Mouse (Mus musculus) heart, embryonic 13.5 days (tissue): ENCODE results near the gene Klhl5. TPM values are rescaled to one million over a fixed set of nuclear protein-coding genes. Genes with fewer than 3 reads are reported as not detected.

Experiments
- ATAC-seq: fragments of 200-750 bp; cut with Nextera tagmentation; 2 replicates; pipeline ENCODE4 v1.8.0; 2017; ENCODE audit warnings: moderate TSS enrichment; ENCODE audit not compliant: insufficient number of reproducible peaks, low FRiP score, low TSS enrichment; ENCODE audit errors: extremely low read depth
- H3K27ac ChIP-seq: fragments of 300-500 bp; sonication (generic); replicated peaks from 2 replicates; pipeline ENCODE4 v1.5.1; 2015; ENCODE audit warnings: moderate library complexity, mild to moderate bottlenecking, inconsistent platforms
- H3K27me3 ChIP-seq: fragments of 300-500 bp; sonication (generic); replicated peaks from 2 replicates; pipeline ENCODE4 v1.6.1; 2015; ENCODE audit warnings: mild to moderate bottlenecking, inconsistent platforms
- H3K36me3 ChIP-seq: fragments of 300-500 bp; sonication (generic); 2 replicates; pipeline ENCODE4 v1.6.1; 2015; ENCODE audit warnings: mild to moderate bottlenecking, inconsistent platforms
- H3K4me1 ChIP-seq: fragments of 300-500 bp; sonication (generic); 2 replicates; pipeline ENCODE4 v1.6.1; 2015; ENCODE audit warnings: inconsistent platforms
- H3K4me2 ChIP-seq: fragments of 300-500 bp; sonication (generic); 2 replicates; pipeline ENCODE4 v1.6.1; 2015; ENCODE audit warnings: inconsistent platforms, mild to moderate bottlenecking, moderate library complexity
- H3K4me3 ChIP-seq: fragments of 300-500 bp; sonication (generic); 2 replicates; pipeline ENCODE4 v1.5.1; 2015; ENCODE audit warnings: moderate library complexity, mild to moderate bottlenecking, inconsistent platforms
- H3K9ac ChIP-seq: fragments of 300-500 bp; sonication (generic); 2 replicates; pipeline ENCODE4 v1.6.1; 2015; ENCODE audit warnings: inconsistent platforms, mild to moderate bottlenecking, moderate library complexity
- H3K9me3 ChIP-seq: fragments of 300-500 bp; sonication (generic); 2 replicates; pipeline ENCODE4 v1.6.1; 2016; ENCODE audit warnings: inconsistent platforms
- WGBS: fragments of 180-500 bp; shearing (Covaris S2); methylation state at CpG from one replicate; pipeline ENCODE4 v1.1.7; 2015; ENCODE audit warnings: mixed read lengths; 5-methylcytosine and 5-hydroxymethylcytosine counted together
- polyA plus RNA-seq: library from polyadenylated mRNA; unstranded; fragments of >200 nt; fragmentation: Nextera tagmentation; extraction: Ambion mirVana; gene quantifications from 2 replicates; pipeline ENCODE4 v1.2.1, GENCODE M21; 2015

The Klhl5 gene
- polyA plus RNA-seq, 1 experiment from 2014 or later, result 12.3 TPM

GRCm38 (mm10) chr5:65149706-65150105 is 42.4 kb downstream of the Klhl5 start:
- no peaks in the 10 kb centered on the region for H3K9me3 ChIP-seq
- H3K27ac ChIP-seq, result no peak overlapping the region
- H3K27me3 ChIP-seq, result no peaks in the 10 kb centered on the region
- WGBS, result 90% methylated on average over 6 of the region's 6 CpGs
- H3K9ac ChIP-seq, result no peak overlapping the region
- no peak overlapping the region for H3K4me3 ChIP-seq
- peaks cover 7% of the 10 kb centered on the region for H3K4me1 ChIP-seq
- no peak for ATAC-seq
- H3K36me3 ChIP-seq, result peaks cover 61% of the 10 kb centered on the region
- H3K4me2 ChIP-seq, result no peak overlapping the region

- Histone ChIP-seq H3K4me1 (peaks cover 7% of the 10 kb centered on the region), H3K4me2 (no peak overlapping the region), H3K9ac (no peak overlapping the region), H3K27ac (no peak overlapping the region), H3K27me3 (no peaks in the 10 kb centered on the region), H3K9me3 (no peaks in the 10 kb centered on the region), H3K4me3 (no peak overlapping the region), H3K36me3 (peaks cover 54% of the 10 kb centered on the region)
- no peak for ATAC-seq
- WGBS, result 75% methylated on average over 8 of the region's 8 CpGs
Observed at GRCm38 (mm10) chr5:65150376-65150955, 43.1 kb downstream of the Klhl5 start.

DNA sequence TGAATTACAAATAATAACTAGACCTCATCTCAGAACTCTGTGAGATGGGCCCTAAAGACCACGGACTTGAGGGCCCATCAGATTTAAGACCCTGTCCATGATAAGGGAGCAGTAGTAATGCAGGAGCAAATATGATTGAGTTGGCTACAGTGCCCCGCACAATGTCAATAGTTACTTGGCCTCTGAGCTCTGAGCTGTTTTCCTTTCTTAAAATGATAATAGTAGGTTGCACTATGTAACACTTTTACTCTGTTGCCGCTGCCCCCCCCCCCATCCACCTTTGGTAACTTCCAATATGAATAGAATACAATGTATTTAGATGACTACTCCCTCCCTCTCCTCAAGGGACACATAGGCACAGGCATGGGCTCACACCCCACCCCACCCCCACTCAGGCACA is 43.9 kb downstream of the Klhl5 start:
- H3K9ac ChIP-seq, result no peak overlapping the region; the same call in 1 of the 2 replicates
- H3K9me3 ChIP-seq, result no peaks in the 10 kb centered on the region
- no peak overlapping the region for H3K4me3 ChIP-seq
- H3K4me2 ChIP-seq, result no peak overlapping the region
- WGBS, result 86% methylated on average over 3 of the region's 3 CpGs
- H3K4me1 ChIP-seq, result peaks cover 7% of the 10 kb centered on the region
- no peak for ATAC-seq
- no peak overlapping the region for H3K27ac ChIP-seq
- H3K36me3 ChIP-seq, result peaks cover 59% of the 10 kb centered on the region
- no peaks in the 10 kb centered on the region for H3K27me3 ChIP-seq

DNA sequence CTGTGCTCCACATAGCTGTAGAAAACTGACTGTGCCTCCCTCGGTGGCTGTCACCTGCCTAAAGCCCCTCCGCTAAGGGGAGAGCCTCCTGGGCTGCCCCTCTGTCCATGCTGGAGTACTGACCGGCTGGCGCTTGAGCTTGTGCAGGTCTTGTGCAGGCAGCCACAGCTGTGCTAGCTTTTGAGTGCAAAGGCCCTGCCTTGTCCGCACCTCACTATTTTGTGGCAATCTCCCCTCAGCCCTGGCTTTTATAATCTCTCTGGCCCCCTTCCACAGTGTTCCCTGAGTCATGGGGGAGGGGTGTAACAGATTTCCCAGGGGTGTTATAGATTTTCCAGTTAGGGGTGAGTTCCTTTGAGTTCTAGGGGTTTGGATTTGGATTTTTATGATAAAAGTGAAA is 44.4 kb downstream of the Klhl5 start:
- Histone ChIP-seq H3K4me3 (no peak overlapping the region), H3K36me3 (peaks cover 61% of the 10 kb centered on the region), H3K27ac (no peak overlapping the region), H3K4me2 (no peak overlapping the region), H3K4me1 (peaks cover 7% of the 10 kb centered on the region), H3K9ac (no peak overlapping the region; the same call in 1 of the 2 replicates), H3K27me3 (no peaks in the 10 kb centered on the region), H3K9me3 (0 out of 2 replicates have a peak, but pooled peaks cover under 1% of the 10 kb centered on the region)
- ATAC-seq, result no peak
- WGBS, result 55% methylated on average over 5 of the region's 5 CpGs

- no peaks in the 10 kb centered on the region for H3K27me3 ChIP-seq
- H3K36me3 ChIP-seq, result peaks cover 46% of the 10 kb centered on the region
- 79% methylated on average over 6 of the region's 6 CpGs for WGBS
- no peak overlapping the region for H3K9ac ChIP-seq
- ATAC-seq, result no peak
- 0 out of 2 replicates have a peak, but pooled peaks cover 3% of the 10 kb centered on the region for H3K9me3 ChIP-seq
- peaks cover 7% of the 10 kb centered on the region for H3K4me1 ChIP-seq
- no peak overlapping the region for H3K4me2 ChIP-seq
- H3K27ac ChIP-seq, result no peak overlapping the region
- H3K4me3 ChIP-seq, result no peak overlapping the region
Observed at GRCm38 (mm10) chr5:65154287-65154686, 46.9 kb downstream of the Klhl5 start.

DNA sequence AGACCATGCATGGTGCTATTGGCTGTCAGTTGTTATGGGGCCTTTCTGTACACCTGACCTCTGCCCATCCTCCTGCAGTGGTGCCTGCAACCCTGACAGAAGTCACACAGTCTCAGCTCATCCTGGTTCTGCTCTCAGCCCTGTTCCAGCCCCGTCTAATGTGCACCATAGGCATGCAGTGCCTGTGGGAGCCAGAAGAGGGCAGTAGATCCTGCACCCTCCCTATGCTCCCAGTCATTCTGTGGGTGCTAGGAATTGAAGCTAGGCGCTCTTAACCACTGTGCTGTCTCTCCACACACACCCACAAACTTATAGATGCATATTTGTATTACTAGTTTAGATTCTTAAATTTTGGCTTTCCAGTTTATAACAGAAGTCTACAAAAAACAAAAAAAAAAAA is 49.5 kb downstream of the Klhl5 start:
- Histone ChIP-seq H3K4me2 (no peak overlapping the region), H3K36me3 (peaks cover 50% of the 10 kb centered on the region), H3K9ac (no peak overlapping the region), H3K27ac (peak overlapping the region; percentile 50), H3K9me3 (0 out of 2 replicates have a peak, but pooled peaks cover 3% of the 10 kb centered on the region), H3K4me3 (no peak overlapping the region), H3K27me3 (no peaks in the 10 kb centered on the region), H3K4me1 (peaks cover under 1% of the 10 kb centered on the region)
- WGBS, result 71% methylated on average over 2 of the region's 2 CpGs
- ATAC-seq, result no peak

GRCm38 (mm10) chr5:65157412-65158381 is 50.4 kb downstream of the Klhl5 start:
- peak overlapping the region; percentile 79 for H3K27ac ChIP-seq
- no peak overlapping the region for H3K4me3 ChIP-seq
- H3K4me2 ChIP-seq, result peak overlapping the region; percentile 39; the same call in 1 of the 2 replicates
- peak; percentile 58; the same call in 1 of the 2 replicates for ATAC-seq
- 61% methylated on average over 22 of the region's 22 CpGs for WGBS
- 0 out of 2 replicates have a peak, but pooled peaks cover 3% of the 10 kb centered on the region for H3K9me3 ChIP-seq
- H3K27me3 ChIP-seq, result no peaks in the 10 kb centered on the region
- H3K36me3 ChIP-seq, result peaks cover 57% of the 10 kb centered on the region
- no peak overlapping the region for H3K9ac ChIP-seq
- no peaks in the 10 kb centered on the region for H3K4me1 ChIP-seq

- no peak overlapping the region for H3K9ac ChIP-seq
- peaks cover 61% of the 10 kb centered on the region for H3K36me3 ChIP-seq
- peak overlapping the region; percentile 79; the same call in 1 of the 2 replicates for H3K27ac ChIP-seq
- no peak overlapping the region for H3K4me2 ChIP-seq
- peaks cover 4% of the 10 kb centered on the region; the same call in 1 of the 2 replicates for H3K4me1 ChIP-seq
- no peaks in the 10 kb centered on the region for H3K27me3 ChIP-seq
- no peak overlapping the region for H3K4me3 ChIP-seq
- H3K9me3 ChIP-seq, result 0 out of 2 replicates have a peak, but pooled peaks cover 3% of the 10 kb centered on the region
- no peak for ATAC-seq
- 84% methylated on average over 20 of the region's 20 CpGs for WGBS
Observed at GRCm38 (mm10) chr5:65158696-65159305, 51.5 kb downstream of the Klhl5 start.

- H3K27me3 ChIP-seq, result no peaks in the 10 kb centered on the region
- peaks cover 4% of the 10 kb centered on the region for H3K4me1 ChIP-seq
- 55% methylated on average over 5 of the region's 5 CpGs for WGBS
- H3K9me3 ChIP-seq, result no peaks in the 10 kb centered on the region
- no peak overlapping the region for H3K4me3 ChIP-seq
- no peak overlapping the region for H3K4me2 ChIP-seq
- peaks cover 59% of the 10 kb centered on the region for H3K36me3 ChIP-seq
- no peak for ATAC-seq
- H3K9ac ChIP-seq, result no peak overlapping the region
- no peak overlapping the region for H3K27ac ChIP-seq
Observed at GRCm38 (mm10) chr5:65163001-65163400, 55.7 kb downstream of the Klhl5 start.

DNA sequence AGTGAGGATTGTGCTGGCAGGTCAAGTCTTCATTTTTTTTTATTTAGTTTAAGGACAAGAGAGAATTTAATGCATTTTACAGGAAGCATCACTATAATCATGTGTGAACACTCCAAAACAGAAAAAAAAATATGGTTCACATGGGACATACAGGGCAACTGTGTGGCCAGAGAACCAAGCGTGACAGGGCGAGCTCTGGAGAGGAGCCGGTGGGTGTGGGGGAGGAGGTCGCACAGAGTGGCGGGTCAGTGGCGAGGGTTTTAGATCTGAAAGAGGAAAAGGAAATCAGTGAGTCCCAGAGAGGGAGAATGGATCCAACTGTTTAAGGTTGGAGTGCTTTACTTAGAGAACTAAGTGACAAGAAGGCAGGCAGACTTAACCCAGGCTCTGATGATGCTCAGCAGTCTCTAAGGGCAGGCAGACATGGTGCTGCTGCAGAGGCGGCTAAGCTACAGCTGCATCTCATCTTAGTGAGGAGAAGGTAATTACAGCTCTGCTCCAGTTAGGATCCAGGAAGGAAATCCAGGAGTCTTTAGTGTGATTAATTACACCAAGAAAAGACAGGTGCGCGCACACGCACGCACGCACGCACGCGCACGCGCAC is 56.3 kb downstream of the Klhl5 start:
- ATAC-seq, result no peak
- no peak overlapping the region for H3K27ac ChIP-seq
- H3K36me3 ChIP-seq, result peaks cover 59% of the 10 kb centered on the region

DNA sequence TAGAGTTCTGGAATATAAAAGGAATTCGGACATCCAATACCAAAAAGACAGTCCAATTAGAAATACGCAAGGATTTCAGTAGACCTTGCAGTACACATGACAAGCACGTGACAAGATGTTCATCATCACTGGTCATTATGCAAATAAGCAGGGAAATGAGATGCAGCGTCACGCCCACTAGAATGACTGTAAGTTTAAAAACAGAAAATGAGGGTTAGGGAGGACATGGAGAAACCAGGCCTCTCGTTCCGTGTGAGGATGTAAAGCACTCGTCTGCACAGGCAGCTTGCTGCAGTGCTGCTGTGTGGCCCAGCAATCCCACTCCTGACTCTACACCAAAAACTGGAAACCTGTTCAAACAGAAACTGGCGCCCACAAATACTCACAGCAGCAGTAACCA is 62.9 kb downstream of the Klhl5 start:
- Histone ChIP-seq H3K4me3 (no peak overlapping the region), H3K27ac (no peak overlapping the region), H3K9ac (no peak overlapping the region), H3K4me2 (no peak overlapping the region), H3K9me3 (no peaks in the 10 kb centered on the region), H3K27me3 (no peaks in the 10 kb centered on the region), H3K36me3 (peaks cover 6% of the 10 kb centered on the region; the same call in 1 of the 2 replicates), H3K4me1 (peaks cover 12% of the 10 kb centered on the region)
- WGBS, result 81% methylated on average over 9 of the region's 9 CpGs
- ATAC-seq, result no peak

More for the DNA sequence above, 56.3 kb downstream of the Klhl5 start:
- no peak overlapping the region for H3K4me2 ChIP-seq
- no peak overlapping the region for H3K9ac ChIP-seq
- H3K4me3 ChIP-seq, result no peak overlapping the region
- H3K27me3 ChIP-seq, result no peaks in the 10 kb centered on the region
- H3K4me1 ChIP-seq, result peaks cover 6% of the 10 kb centered on the region
- H3K9me3 ChIP-seq, result no peaks in the 10 kb centered on the region
- 83% methylated on average over 17 of the region's 17 CpGs for WGBS
